Mouse (Mus musculus) embryonic fibroblast, embryonic 13.5 days (primary cell): ENCODE measurements around the gene Mei1. TPM values are rescaled to one million over a fixed set of nuclear protein-coding genes. Genes with fewer than 3 reads are reported as not detected.

Experiments used
- H3K27ac ChIP-seq: 2 replicates; pipeline ENCODE4 v1.5.1; 2012; ENCODE audit warnings: low read length, control low read depth, inconsistent platforms; ENCODE audit not compliant: insufficient read depth
- H3K4me1 ChIP-seq: 2 replicates; pipeline ENCODE4 v1.6.1; 2011; ENCODE audit warnings: low read length; ENCODE audit not compliant: control insufficient read depth, insufficient read depth
- H3K4me3 ChIP-seq: 2 replicates; pipeline ENCODE4 v1.5.1; 2011; ENCODE audit warnings: mild to moderate bottlenecking, control low read depth, low read length; ENCODE audit not compliant: insufficient read depth
- CTCF ChIP-seq: IDR thresholded peaks from 2 replicates; pipeline ENCODE4 v1.5.1; 2011; ENCODE audit warnings: mild to moderate bottlenecking, control low read depth, low read length, moderate library complexity, borderline replicate concordance; ENCODE audit not compliant: insufficient read depth
- POLR2A ChIP-seq: IDR thresholded peaks from 2 replicates; pipeline ENCODE4 v1.6.1; 2011; ENCODE audit warnings: low read depth, mild to moderate bottlenecking, control low read depth, low read length, moderate library complexity
- polyA plus RNA-seq: library from polyadenylated mRNA; stranded (reverse); fragments of >200 nt; gene quantifications from 2 replicates; pipeline ENCODE4 v1.2.4, GENCODE M21; 2011; ENCODE audit warnings: low read depth; ENCODE audit not compliant: missing spikeins, insufficient read length

The Mei1 gene
- polyA plus RNA-seq, 1 experiment, result not detected

GRCm38 (mm10) chr15:82044166-82044784, 25.5 kb upstream of the Mei1 start:
- Histone ChIP-seq H3K4me1 (peaks cover 4% of the 10 kb centered on the region; the same call in 1 of the 2 replicates), H3K4me3 (no peak overlapping the region), H3K27ac (no peak overlapping the region)
- TF ChIP-seq POLR2A (no peak), CTCF (no peak)

- no peak for TF ChIP-seq CTCF
- TF ChIP-seq POLR2A, result no peak
- peaks cover 4% of the 10 kb centered on the region; the same call in 1 of the 2 replicates for H3K4me1 ChIP-seq
- peak overlapping the region; percentile 99 for H3K4me3 ChIP-seq
- no peak overlapping the region for H3K27ac ChIP-seq
Measured at GRCm38 (mm10) chr15:82046246-82046891, 23.4 kb upstream of the Mei1 start.

- Histone ChIP-seq H3K4me1 (peaks cover 4% of the 10 kb centered on the region; the same call in 1 of the 2 replicates), H3K27ac (0 out of 2 replicates have a peak within 1 kb of the TSS, but pooled peaks have one; percentile 41), H3K4me3 (peak within 1 kb of the TSS; percentile 99)
- TF ChIP-seq CTCF, result no peak
- TF ChIP-seq POLR2A, result peak; percentile 85
Measured at GRCm38 (mm10) chr15:82047080-82047883, 22.5 kb upstream of the Mei1 start, which contains the start of gene Snu13. TSS of gene Snu13 (minus strand) at chr15:82047598.

GRCm38 (mm10) chr15:82052544-82052943, 17.3 kb upstream of the Mei1 start:
- Histone ChIP-seq H3K27ac (no peak overlapping the region), H3K4me1 (no peaks in the 10 kb centered on the region), H3K4me3 (no peak overlapping the region)
- TF ChIP-seq CTCF (no peak), POLR2A (no peak)

DNA sequence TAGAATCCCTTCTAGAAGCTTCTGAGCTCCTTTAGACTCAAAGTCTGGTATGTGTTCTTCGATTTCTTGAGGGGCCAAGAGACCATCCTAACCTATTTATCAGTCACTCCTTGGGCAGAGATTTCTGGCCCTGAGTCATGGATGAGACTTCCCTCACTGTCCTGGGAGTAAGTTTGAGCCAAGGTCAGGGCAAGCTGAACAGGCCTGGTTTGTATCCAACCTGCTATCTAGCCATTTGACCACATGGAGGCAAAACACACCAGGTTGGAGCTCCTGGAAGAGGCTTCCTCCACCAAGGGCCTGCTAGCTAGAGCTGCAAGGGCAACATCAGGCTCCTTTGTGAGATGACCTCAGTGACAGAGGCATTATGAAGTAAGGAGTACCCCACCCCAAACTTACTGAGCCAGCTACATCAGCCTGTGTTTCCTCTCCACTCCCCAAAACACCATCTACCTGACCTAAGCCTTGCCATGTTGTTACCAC, 11.0 kb upstream of the Mei1 start, which contains the start of gene 4930407I10Rik:
4930407I10Rik (plus strand) TSS at position 433 of the 483 bp plus-strand sequence.
- TF ChIP-seq POLR2A (no peak), CTCF (no peak)
- Histone ChIP-seq H3K4me1 (no peaks in the 10 kb centered on the region), H3K27ac (no peak within 1 kb of the TSS), H3K4me3 (no peak within 1 kb of the TSS)

- Histone ChIP-seq H3K4me1 (no peaks in the 10 kb centered on the region), H3K27ac (no peak overlapping the region), H3K4me3 (no peak overlapping the region)
- no peak for TF ChIP-seq POLR2A
- TF ChIP-seq CTCF, result no peak
Measured at GRCm38 (mm10) chr15:82063909-82064308, 5.9 kb upstream of the Mei1 start.

GRCm38 (mm10) chr15:82065511-82065910, 4.3 kb upstream of the Mei1 start:
- TF ChIP-seq POLR2A, result no peak
- TF ChIP-seq CTCF, result no peak
- H3K4me3 ChIP-seq, result no peak overlapping the region

DNA sequence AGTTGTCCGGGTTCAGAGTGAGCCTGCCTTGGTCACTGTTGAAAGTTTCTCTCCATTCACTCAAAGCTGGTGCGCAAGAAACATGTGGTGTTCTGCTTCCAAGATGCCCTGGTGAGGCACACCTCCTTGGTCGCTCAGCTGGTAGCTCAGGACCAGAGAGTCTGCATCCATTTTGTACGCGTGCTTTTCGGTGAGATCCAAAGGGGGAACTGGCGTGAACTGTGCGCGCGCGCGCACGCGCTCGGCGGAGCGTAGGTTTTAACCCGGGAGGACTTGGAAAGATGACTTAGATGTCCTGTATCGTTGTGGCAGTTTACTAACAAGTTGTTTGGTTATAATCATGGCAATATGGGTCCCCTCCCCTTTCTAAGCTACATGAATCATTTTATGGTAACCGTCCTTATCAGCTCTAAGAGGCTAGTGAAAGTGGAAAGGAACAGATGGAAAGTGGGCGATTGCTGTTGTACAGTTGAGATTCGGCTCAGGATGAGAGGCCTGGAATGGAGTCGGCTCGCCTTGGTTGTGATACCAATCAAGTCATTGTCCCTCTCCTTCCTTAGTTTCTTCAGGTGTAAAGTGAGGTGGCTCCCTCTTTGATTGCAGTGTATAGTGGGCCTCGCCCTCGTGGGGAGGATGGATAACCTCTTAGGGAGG, 2.1 kb downstream of the Mei1 start:
- Histone ChIP-seq H3K27ac (no peak overlapping the region), H3K4me3 (no peak overlapping the region), H3K4me1 (no peaks in the 10 kb centered on the region)
- TF ChIP-seq CTCF, result no peak
- no peak for TF ChIP-seq POLR2A

More at GRCm38 (mm10) chr15:82065511-82065910, 4.3 kb upstream of the Mei1 start:
- H3K4me1 ChIP-seq, result no peaks in the 10 kb centered on the region
- H3K27ac ChIP-seq, result no peak overlapping the region

GRCm38 (mm10) chr15:82073490-82073889, 3.7 kb downstream of the Mei1 start:
- TF ChIP-seq CTCF (no peak), POLR2A (no peak)
- H3K27ac ChIP-seq, result no peak overlapping the region
- H3K4me3 ChIP-seq, result no peak overlapping the region
- H3K4me1 ChIP-seq, result no peaks in the 10 kb centered on the region
